Mouse (Mus musculus): ENCODE measurements around the gene Vmn2r124. TPM values are rescaled to one million over a fixed set of nuclear protein-coding genes. Genes with fewer than 3 reads are reported as not detected.
"Not testable (repeated sequence)": the region's sequence is repeated elsewhere in the genome, so short reads cannot be mapped to it uniquely, and the experiment has no call there.

The Vmn2r124 gene
- polyA plus RNA-seq (2017; shearing (Covaris generic)), result under 1 TPM in 1 of 3 experiments, not detected in 2; 0.04 TPM

DNA sequence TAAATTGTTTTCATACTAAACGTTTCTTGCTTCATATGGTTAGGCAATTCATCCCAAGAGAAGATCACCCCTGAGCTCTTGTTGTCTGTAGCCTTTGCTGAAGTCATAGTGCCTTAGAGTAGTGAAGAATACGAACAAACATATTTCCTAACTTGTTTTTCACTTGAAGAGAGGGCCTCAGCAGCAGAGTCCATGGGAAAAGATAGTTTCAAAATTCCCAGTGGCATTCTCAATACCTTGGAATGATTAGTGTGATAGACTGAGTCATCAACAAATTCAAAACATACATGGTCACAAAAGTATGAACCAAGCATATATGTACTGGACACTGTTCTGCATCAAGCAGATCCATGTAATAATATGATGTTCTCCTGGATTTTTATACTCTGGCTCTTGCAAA lies at the start of gene Vmn2r124:
Gene Vmn2r124, plus strand, starts transcription at position 301 of the 400 bp plus-strand sequence.
- no peak for ATAC-seq

DNA sequence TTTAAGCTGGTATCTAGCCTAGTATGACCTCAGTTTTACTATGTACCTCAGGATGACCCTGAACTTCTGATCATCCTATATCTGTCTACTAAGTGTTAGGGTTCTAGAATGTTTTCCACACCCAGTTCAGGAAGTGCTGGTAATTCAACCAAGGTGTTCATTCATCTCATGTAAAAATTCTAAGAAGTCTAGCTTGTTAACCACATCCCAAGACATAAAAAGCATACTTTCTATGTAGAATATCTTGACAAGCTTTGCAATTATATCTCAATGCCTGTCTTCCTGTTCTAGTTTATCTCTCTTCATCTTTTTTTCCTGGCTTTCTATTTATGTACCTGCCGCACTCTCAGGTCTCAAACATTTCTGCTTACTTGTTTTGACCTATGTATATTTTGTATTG lies 44.5 kb upstream of the Vmn2r124 start:
- ATAC-seq, result peak; percentile 64

GRCm38 (mm10) chr17:18021433-18021832 lies 27.8 kb upstream of the Vmn2r124 start, which contains the start of gene Fpr-rs4:
TSS of gene Fpr-rs4 (plus strand) at chr17:18021733.
- ATAC-seq, result no peak

- ATAC-seq, result not testable (repeated sequence)
Observed at GRCm38 (mm10) chr17:18084716-18085115, 35.5 kb downstream of the Vmn2r124 start, which contains the start of gene Vmn2r91. TSS of gene Vmn2r91 (plus strand) at chr17:18085016.

GRCm38 (mm10) chr17:18095626-18096025 lies 46.4 kb downstream of the Vmn2r124 start:
- peak; percentile 80 for ATAC-seq

DNA sequence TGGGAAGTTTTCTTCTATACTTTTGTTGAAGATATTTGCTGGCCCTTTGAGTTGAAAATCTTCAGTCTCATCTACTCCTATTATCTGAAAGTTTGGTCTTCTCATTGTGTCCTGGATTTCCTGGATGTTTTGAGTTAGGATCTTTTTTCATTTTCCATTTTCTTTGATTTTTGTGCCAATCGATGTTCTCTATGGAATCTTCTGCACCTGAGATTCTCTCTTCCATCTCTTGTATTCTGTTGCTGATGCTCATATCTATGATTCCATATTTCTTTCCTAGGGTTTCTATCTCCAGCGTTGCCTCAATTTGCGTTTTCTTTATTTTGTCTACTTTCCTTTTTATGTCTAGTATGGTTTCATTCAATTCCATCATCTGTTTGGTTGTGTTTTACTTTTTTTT lies 53.0 kb downstream of the Vmn2r124 start:
- not testable (repeated sequence) for ATAC-seq

Other genes with a start within 250 kb of the Vmn2r124 start
- gene Spaca6, start 222.3 kb upstream of the Vmn2r124 start, polyA plus RNA-seq (2017; shearing (Covaris generic)), result 10 to 100 TPM in 2 of 3 experiments, 1 to 10 TPM in 1; 2.4 to 13.5 (median 12.6) TPM
- gene Has1, start 194.2 kb upstream of the Vmn2r124 start, polyA plus RNA-seq (2017; shearing (Covaris generic)), result under 1 TPM in 1 of 3 experiments, not detected in 2; 0.12 TPM
- under 1 TPM in 1 of 3 experiments, not detected in 2; 0.72 TPM for gene Fpr1, start 165.5 kb upstream of the Vmn2r124 start, polyA plus RNA-seq (2017; shearing (Covaris generic))
- under 1 TPM in 2 of 3 experiments, not detected in 1; 0.34 to 0.64 TPM for gene Fpr2, start 161.6 kb upstream of the Vmn2r124 start, polyA plus RNA-seq (2017; shearing (Covaris generic))
- gene Fpr3, start 161.6 kb upstream of the Vmn2r124 start, polyA plus RNA-seq (2017; shearing (Covaris generic)), result not detected
- not detected for gene Fpr-rs4, start 27.7 kb upstream of the Vmn2r124 start, polyA plus RNA-seq (2017; shearing (Covaris generic))
- gene Vmn2r91, start 35.6 kb downstream of the Vmn2r124 start, polyA plus RNA-seq (2017; shearing (Covaris generic)), result not detected
- under 1 TPM in 2 of 3 experiments, not detected in 1; 0.05 TPM for gene Vmn2r92, start 102.5 kb downstream of the Vmn2r124 start, polyA plus RNA-seq (2017; shearing (Covaris generic))
- not detected for gene Vmn2r94, start 228.3 kb downstream of the Vmn2r124 start, polyA plus RNA-seq (2017; shearing (Covaris generic))
- gene Vmn2r93, start 248.7 kb downstream of the Vmn2r124 start, polyA plus RNA-seq (2017; shearing (Covaris generic)), result under 1 TPM in 1 of 3 experiments, not detected in 2; 0.08 TPM

All from inflammation-experienced regulatory T-cells, adult 6 months (primary cell).